Comparison of ENCODE assay signal across 17 mouse cellular contexts in the genomic region with DNA sequence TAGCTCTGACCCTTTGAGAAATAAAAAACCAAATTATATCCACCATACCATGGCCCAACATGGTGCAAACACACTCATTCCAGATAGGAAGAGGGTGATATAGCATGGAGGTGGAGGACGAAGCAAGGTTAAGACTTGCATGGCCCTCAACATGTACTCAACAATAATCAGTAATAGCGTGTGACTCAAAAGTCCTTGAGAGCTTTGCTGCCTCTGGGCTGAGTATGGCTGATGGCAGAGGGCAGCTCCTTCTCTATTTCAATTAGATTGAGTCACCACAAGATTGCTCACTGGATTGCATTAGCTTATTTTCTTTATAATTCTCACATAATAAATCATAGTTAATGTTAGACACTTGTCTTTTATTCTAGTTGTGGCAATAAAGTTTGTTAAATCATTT. TPM values are rescaled to one million over a fixed set of nuclear protein-coding genes. Genes with fewer than 3 reads are reported as not detected.
"Had no signal": no experiment of that assay in that cellular context is flagged by ENCODE, and none has a peak within 500 bp of the region (broad histone marks: within the 10 kb centered on the region; RNA-seq: fewer than 3 reads in every experiment).

No protein-coding gene starts in this region.

- H3K36me3 ChIP-seq: neural tube, embryonic 13.5 days; neural tube, embryonic 15.5 days; stomach, embryonic 15.5 days had no signal

- H3K27ac ChIP-seq: neural tube, embryonic 13.5 days; neural tube, embryonic 15.5 days; stomach, embryonic 15.5 days; stomach, postnatal 0 days had no signal

- H3K4me1 ChIP-seq: neural tube, embryonic 13.5 days; neural tube, embryonic 15.5 days; stomach, embryonic 15.5 days had no signal

- H3K4me2 ChIP-seq: neural tube, embryonic 13.5 days; neural tube, embryonic 15.5 days; stomach, embryonic 15.5 days had no signal

- H3K27me3 ChIP-seq: neural tube, embryonic 13.5 days; neural tube, embryonic 15.5 days; stomach, embryonic 15.5 days had no signal

- DNase-seq: retina, postnatal 1 day; right cerebral cortex, adult 18-20 months; right cerebral cortex, postnatal 14 days; right cerebral cortex, postnatal 25 days; right cerebral cortex, postnatal 4 days; spleen, adult 18-20 months; thymus, adult 18-20 months; thymus, adult 2 months; thymus, postnatal 14 days; thymus, postnatal 25 days; thymus, postnatal 36 days; thymus, postnatal 4 days had no signal

- H3K9me3 ChIP-seq: neural tube, embryonic 13.5 days; neural tube, embryonic 15.5 days; stomach, embryonic 15.5 days had no signal

- H3K9ac ChIP-seq: neural tube, embryonic 13.5 days; neural tube, embryonic 15.5 days; stomach, embryonic 15.5 days had no signal

- H3K4me3 ChIP-seq: neural tube, embryonic 13.5 days; neural tube, embryonic 15.5 days; stomach, embryonic 15.5 days had no signal

RNA-seq across cellular contexts. Expression of a gene that starts 15.1 kb away (rescaled TPM):
- polyA plus RNA-seq: spleen, adult 2 months had no signal
